Mouse (Mus musculus) spleen, adult 10 weeks (tissue): ENCODE data around the gene Upk3a. TPM values are rescaled to one million over a fixed set of nuclear protein-coding genes. Genes with fewer than 3 reads are reported as not detected.

ENCODE experiments used
- polyA plus RNA-seq: library from polyadenylated mRNA; stranded (reverse); fragments of 350-450 nt; fragmentation: Illumina TruSeq; extraction: RNeasy Lipid Tissue Mini Kit (QIAGEN cat#74804); gene quantifications from one replicate; pipeline ENCODE4 v1.2.3, GENCODE M21; 2015; ENCODE audit warnings: low replicate concordance; ENCODE audit not compliant: insufficient read depth

The Upk3a gene
- polyA plus RNA-seq, result not detected

GRCm38 (mm10) chr15:85016951-85017664 is at the start of gene Upk3a:
TSS of gene Upk3a (plus strand) at chr15:85017141.

DNA sequence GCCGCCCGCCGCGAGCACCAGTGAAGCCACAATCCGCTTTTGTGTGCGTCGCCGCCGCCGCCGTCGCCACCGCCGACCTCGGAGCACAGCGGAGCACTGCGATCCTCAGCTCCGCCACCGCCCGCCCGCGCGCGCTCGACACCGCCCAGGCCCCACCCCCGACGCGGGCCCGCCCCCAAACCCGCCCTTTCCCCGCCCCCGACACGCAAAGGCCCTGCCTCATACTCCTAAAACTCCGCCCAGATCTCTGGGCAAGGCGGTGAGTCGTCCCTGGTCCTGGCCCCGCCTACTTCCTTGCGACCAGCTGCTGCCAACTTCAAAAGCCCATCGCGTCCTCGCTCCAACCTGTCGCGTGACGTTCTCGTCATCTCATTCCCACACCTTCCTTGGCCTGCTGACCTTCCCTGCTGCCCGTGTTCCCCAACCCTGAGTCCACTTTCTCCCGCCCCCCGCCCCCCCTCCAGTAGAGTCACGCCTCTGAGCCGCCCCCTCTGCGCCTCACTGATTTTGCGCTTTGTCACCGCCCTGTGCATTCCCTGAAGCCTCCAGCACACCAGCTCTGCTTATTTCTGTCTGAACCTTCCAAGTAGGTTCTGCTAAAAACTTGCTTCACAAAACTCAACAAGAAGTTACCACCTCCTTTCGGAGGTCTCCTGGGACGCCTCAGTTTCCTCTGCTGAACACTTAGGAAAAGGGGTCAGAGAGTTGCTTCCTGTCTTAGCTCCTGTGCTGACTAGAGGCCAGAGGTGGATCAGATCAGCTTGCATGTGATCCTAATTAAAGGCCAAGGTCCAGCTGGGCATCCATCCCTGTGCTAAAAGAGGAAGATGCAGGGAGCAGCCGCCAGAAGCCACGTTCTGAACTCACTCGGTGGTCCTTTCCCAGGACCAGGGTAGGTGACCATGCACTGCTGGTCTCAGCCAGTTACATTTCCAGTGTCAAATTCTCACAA is 28.8 kb upstream of the Upk3a start, which contains the start of gene 5031439G07Rik:
Gene 5031439G07Rik (minus strand): TSS at position 678 of the 952 bp plus-strand sequence.

DNA sequence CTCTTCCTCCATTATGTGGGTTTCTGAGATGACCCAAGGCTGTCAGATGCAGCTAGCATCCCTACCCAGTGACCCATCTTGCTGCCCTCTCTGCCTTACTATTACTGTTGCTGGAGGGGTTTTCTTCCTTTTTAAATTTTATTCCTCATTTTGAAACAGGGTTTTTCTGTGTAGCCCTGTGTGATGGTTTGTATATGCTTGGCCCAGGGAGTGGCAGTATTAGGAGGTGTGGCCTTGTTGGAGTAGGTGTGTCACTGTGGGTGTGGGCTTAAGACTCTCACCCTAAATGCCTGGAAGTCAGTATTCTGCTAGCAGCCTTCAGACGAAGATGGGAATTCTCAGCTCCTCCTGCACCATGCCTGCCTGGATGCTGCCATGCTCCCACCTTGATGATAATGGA is 11.7 kb downstream of the Upk3a start, which contains the start of gene Fam118a:
Gene Fam118a (plus strand): TSS at position 301 of the 400 bp plus-strand sequence.

Other genes starting within 250 kb of the Upk3a start
- gene Phf21b, start 161.1 kb upstream of the Upk3a start, polyA plus RNA-seq, result 0.86 TPM
- gene Gm29666, start 97.1 kb upstream of the Upk3a start, polyA plus RNA-seq, result 1.2 TPM
- gene Nup50, start 93.7 kb upstream of the Upk3a start, polyA plus RNA-seq, result 36.8 TPM
- gene 5031439G07Rik, start 28.6 kb upstream of the Upk3a start, polyA plus RNA-seq, result 43.6 TPM
- 17.3 TPM for gene Fam118a, start 11.8 kb downstream of the Upk3a start, polyA plus RNA-seq
- 2.5 TPM for gene Smc1b, start 114.8 kb downstream of the Upk3a start, polyA plus RNA-seq
- gene Ribc2, start 114.9 kb downstream of the Upk3a start, polyA plus RNA-seq, result not detected
- 1.2 TPM for gene Fbln1, start 188.8 kb downstream of the Upk3a start, polyA plus RNA-seq